Mouse (Mus musculus): ENCODE data around the gene Mpp2.

DNA sequence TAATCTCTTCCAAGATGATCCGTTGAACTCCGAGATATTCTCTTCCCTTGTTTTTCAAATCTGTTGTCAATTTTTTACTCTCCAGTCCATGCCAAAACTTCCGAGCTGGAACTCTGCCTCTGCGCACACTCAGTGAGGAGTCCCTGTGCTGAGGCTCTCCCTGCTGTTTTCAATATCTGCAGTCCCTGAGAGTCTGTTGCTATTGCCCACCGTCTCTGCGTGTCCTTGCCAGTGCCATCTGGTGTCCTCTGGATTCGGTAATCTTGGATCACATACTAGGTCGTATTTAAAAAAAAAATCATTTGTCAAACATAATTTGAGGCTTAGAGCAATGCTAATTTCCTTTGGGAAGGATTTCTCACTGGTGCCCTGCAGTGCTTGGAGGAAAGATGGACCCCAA is 53.4 kb downstream of the Mpp2 start:
- TF ChIP-seq CTCF (IDR thresholded peaks at IDR 0.05; ENCODE audit: insufficient read depth, low read depth, low read length) (no peak), POLR2A (IDR thresholded peaks at IDR 0.05; ENCODE audit: insufficient read depth, low read depth, low read length) (no peak)

Data from olfactory bulb, adult 2 months (tissue).